Mouse (Mus musculus): ENCODE results near the gene Tbx10. TPM values are rescaled to one million over a fixed set of nuclear protein-coding genes. Genes with fewer than 3 reads are reported as not detected.
"Not testable (repeated sequence)": the region's sequence is repeated elsewhere in the genome, so short reads cannot be mapped to it uniquely, and the experiment has no call there.

Gene Tbx10
- polyA plus RNA-seq, 1 experiment, result not detected

DNA sequence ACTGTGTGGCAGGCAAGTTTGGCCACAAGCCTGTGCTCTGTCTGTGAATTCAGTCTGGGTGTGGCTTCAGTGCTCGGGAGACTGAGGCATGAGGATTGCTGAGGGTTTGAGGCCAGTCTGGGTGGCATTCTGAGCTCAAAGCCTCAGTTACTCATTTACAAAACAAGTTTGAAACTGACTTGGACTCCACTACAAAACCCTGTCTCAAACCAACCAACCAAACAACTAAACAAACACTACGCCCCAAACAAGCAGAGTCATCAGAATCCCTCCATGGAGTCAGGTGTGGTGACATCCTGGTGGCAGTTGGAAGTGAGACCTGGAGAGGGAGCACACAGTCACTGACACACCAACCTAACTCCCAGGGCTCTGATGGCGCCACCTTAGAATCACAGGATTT is 42.2 kb upstream of the Tbx10 start:
- no peaks in the 10 kb centered on the region for H3K27me3 ChIP-seq (ENCODE audit: control insufficient read depth, insufficient read depth, low read length, poor library complexity, severe bottlenecking)

GRCm38 (mm10) chr19:3951461-3951860 is 41.1 kb upstream of the Tbx10 start:
- Histone ChIP-seq H3K9me3 (replicated peaks; ENCODE audit: control insufficient read depth, insufficient read depth, low read length, poor library complexity, severe bottlenecking) (no peaks in the 10 kb centered on the region), H3K4me1 (ENCODE audit: control insufficient read depth, insufficient read depth, low read length) (no peaks in the 10 kb centered on the region), H3K9ac (ENCODE audit: low read depth, poor library complexity, severe bottlenecking) (no peak overlapping the region), H3K27me3 (ENCODE audit: control insufficient read depth, insufficient read depth, low read length, poor library complexity, severe bottlenecking) (no peaks in the 10 kb centered on the region), H3K27ac (ENCODE audit: insufficient read depth, low read length) (no peak overlapping the region), H3K4me3 (ENCODE audit: low read depth, low read length) (no peak overlapping the region), H3K36me3 (ENCODE audit: control insufficient read depth, insufficient read depth, low read length, poor library complexity, severe bottlenecking) (no peaks in the 10 kb centered on the region)
- TF ChIP-seq POLR2A (IDR thresholded peaks at IDR 0.05; ENCODE audit: insufficient read depth, low read length) (no peak), CTCF (IDR thresholded peaks at IDR 0.05; ENCODE audit: low read depth, low read length) (no peak), EP300 (IDR thresholded peaks at IDR 0.05; ENCODE audit: insufficient read depth, low read depth, low read length) (no peak)

More for the DNA sequence above, 42.2 kb upstream of the Tbx10 start:
- TF ChIP-seq CTCF (IDR thresholded peaks at IDR 0.05; ENCODE audit: low read depth, low read length) (no peak), EP300 (IDR thresholded peaks at IDR 0.05; ENCODE audit: insufficient read depth, low read depth, low read length) (no peak)
- no peaks in the 10 kb centered on the region for H3K36me3 ChIP-seq (ENCODE audit: control insufficient read depth, insufficient read depth, low read length, poor library complexity, severe bottlenecking)
- no peaks in the 10 kb centered on the region for H3K9me3 ChIP-seq (replicated peaks; ENCODE audit: control insufficient read depth, insufficient read depth, low read length, poor library complexity, severe bottlenecking)
- no peak overlapping the region for H3K4me3 ChIP-seq (ENCODE audit: low read depth, low read length)
- no peak overlapping the region for H3K9ac ChIP-seq (ENCODE audit: low read depth, poor library complexity, severe bottlenecking)
- no peak overlapping the region for H3K27ac ChIP-seq (ENCODE audit: insufficient read depth, low read length)
- H3K4me1 ChIP-seq (ENCODE audit: control insufficient read depth, insufficient read depth, low read length), result peaks cover 2% of the 10 kb centered on the region

- Histone ChIP-seq H3K4me1 (ENCODE audit: control insufficient read depth, insufficient read depth, low read length) (no peaks in the 10 kb centered on the region), H3K36me3 (ENCODE audit: control insufficient read depth, insufficient read depth, low read length, poor library complexity, severe bottlenecking) (no peaks in the 10 kb centered on the region), H3K27ac (ENCODE audit: insufficient read depth, low read length) (no peak overlapping the region), H3K4me3 (ENCODE audit: low read depth, low read length) (no peak overlapping the region), H3K9ac (ENCODE audit: low read depth, poor library complexity, severe bottlenecking) (no peak overlapping the region), H3K9me3 (replicated peaks; ENCODE audit: control insufficient read depth, insufficient read depth, low read length, poor library complexity, severe bottlenecking) (no peaks in the 10 kb centered on the region), H3K27me3 (ENCODE audit: control insufficient read depth, insufficient read depth, low read length, poor library complexity, severe bottlenecking) (no peaks in the 10 kb centered on the region)
- TF ChIP-seq POLR2A (IDR thresholded peaks at IDR 0.05; ENCODE audit: insufficient read depth, low read length) (no peak), CTCF (IDR thresholded peaks at IDR 0.05; ENCODE audit: low read depth, low read length) (no peak), EP300 (IDR thresholded peaks at IDR 0.05; ENCODE audit: insufficient read depth, low read depth, low read length) (no peak)
Measured at GRCm38 (mm10) chr19:3952099-3952498, 40.5 kb upstream of the Tbx10 start.

GRCm38 (mm10) chr19:3955033-3955432 is 37.5 kb upstream of the Tbx10 start:
- TF ChIP-seq CTCF (IDR thresholded peaks at IDR 0.05; ENCODE audit: low read depth, low read length) (no peak), EP300 (IDR thresholded peaks at IDR 0.05; ENCODE audit: insufficient read depth, low read depth, low read length) (no peak), POLR2A (IDR thresholded peaks at IDR 0.05; ENCODE audit: insufficient read depth, low read length) (no peak)
- H3K27ac ChIP-seq (ENCODE audit: insufficient read depth, low read length), result no peak overlapping the region
- no peaks in the 10 kb centered on the region for H3K27me3 ChIP-seq (ENCODE audit: control insufficient read depth, insufficient read depth, low read length, poor library complexity, severe bottlenecking)
- H3K9me3 ChIP-seq (replicated peaks; ENCODE audit: control insufficient read depth, insufficient read depth, low read length, poor library complexity, severe bottlenecking), result no peaks in the 10 kb centered on the region
- H3K4me3 ChIP-seq (ENCODE audit: low read depth, low read length), result no peak overlapping the region
- H3K36me3 ChIP-seq (ENCODE audit: control insufficient read depth, insufficient read depth, low read length, poor library complexity, severe bottlenecking), result no peaks in the 10 kb centered on the region
- no peak overlapping the region for H3K9ac ChIP-seq (ENCODE audit: low read depth, poor library complexity, severe bottlenecking)
- H3K4me1 ChIP-seq (ENCODE audit: control insufficient read depth, insufficient read depth, low read length), result no peaks in the 10 kb centered on the region

- no peak overlapping the region for H3K9ac ChIP-seq (ENCODE audit: low read depth, poor library complexity, severe bottlenecking)
- no peaks in the 10 kb centered on the region for H3K4me1 ChIP-seq (ENCODE audit: control insufficient read depth, insufficient read depth, low read length)
- H3K27me3 ChIP-seq (ENCODE audit: control insufficient read depth, insufficient read depth, low read length, poor library complexity, severe bottlenecking), result no peaks in the 10 kb centered on the region
- no peaks in the 10 kb centered on the region for H3K9me3 ChIP-seq (replicated peaks; ENCODE audit: control insufficient read depth, insufficient read depth, low read length, poor library complexity, severe bottlenecking)
- TF ChIP-seq POLR2A (IDR thresholded peaks at IDR 0.05; ENCODE audit: insufficient read depth, low read length) (no peak), EP300 (IDR thresholded peaks at IDR 0.05; ENCODE audit: insufficient read depth, low read depth, low read length) (no peak)
- no peak overlapping the region for H3K4me3 ChIP-seq (ENCODE audit: low read depth, low read length)
- H3K36me3 ChIP-seq (ENCODE audit: control insufficient read depth, insufficient read depth, low read length, poor library complexity, severe bottlenecking), result no peaks in the 10 kb centered on the region
- H3K27ac ChIP-seq (ENCODE audit: insufficient read depth, low read length), result no peak overlapping the region
Measured at GRCm38 (mm10) chr19:3955804-3956203, 36.7 kb upstream of the Tbx10 start.

- not testable (repeated sequence) for H3K9ac ChIP-seq (ENCODE audit: low read depth, poor library complexity, severe bottlenecking); H3K36me3 ChIP-seq (ENCODE audit: control insufficient read depth, insufficient read depth, low read length, poor library complexity, severe bottlenecking); H3K9me3 ChIP-seq (replicated peaks; ENCODE audit: control insufficient read depth, insufficient read depth, low read length, poor library complexity, severe bottlenecking); H3K4me3 ChIP-seq (ENCODE audit: low read depth, low read length); H3K27ac ChIP-seq (ENCODE audit: insufficient read depth, low read length); H3K27me3 ChIP-seq (ENCODE audit: control insufficient read depth, insufficient read depth, low read length, poor library complexity, severe bottlenecking); H3K4me1 ChIP-seq (ENCODE audit: control insufficient read depth, insufficient read depth, low read length)
Measured at GRCm38 (mm10) chr19:3957296-3958036, 35.1 kb upstream of the Tbx10 start.
